Mouse (Mus musculus) small intestine, adult 2 months (tissue): Measurements from ENCODE around the gene Gpm6a.

ENCODE experiments used
- CTCF ChIP-seq: fragments of 200-500 bp; IDR thresholded peaks from 2 replicates; pipeline ENCODE4 v1.5.1; 2012; ENCODE audit warnings: low read depth, mild to moderate bottlenecking, control low read depth, inconsistent platforms, low read length, moderate library complexity, mixed read lengths; ENCODE audit not compliant: insufficient replicate concordance, insufficient read length; ENCODE audit errors: extremely low read depth
- POLR2A ChIP-seq: fragments of 200-500 bp; IDR thresholded peaks from 2 replicates; pipeline ENCODE4 v1.6.1; 2012; ENCODE audit warnings: low read depth, mild to moderate bottlenecking, control low read depth, inconsistent platforms, low read length, moderate library complexity

DNA sequence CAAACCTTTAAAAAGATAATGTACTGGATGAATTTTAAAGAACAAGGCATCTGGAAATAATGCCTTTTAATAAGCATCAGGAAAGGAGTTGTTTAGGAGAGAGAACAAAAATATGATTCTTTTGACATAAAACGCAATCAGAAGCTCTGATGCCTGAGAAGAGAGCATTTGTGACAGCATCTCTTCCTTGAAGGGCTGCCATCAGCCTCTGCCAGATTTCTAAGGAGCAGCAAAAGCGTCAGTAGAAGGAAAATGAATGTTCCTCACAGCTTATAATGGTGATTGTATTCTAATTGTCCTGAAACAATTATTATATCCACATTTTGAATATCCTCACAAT is 72.0 kb downstream of the Gpm6a start:
- TF ChIP-seq POLR2A (no peak), CTCF (no peak)
